Mouse (Mus musculus): ENCODE measurements around the gene Sdk1.

GRCm38 (mm10) chr5:141677841-141678240, 436.6 kb downstream of the Sdk1 start:
- TF ChIP-seq CTCF (IDR thresholded peaks at IDR 0.05; ENCODE audit: borderline replicate concordance, control insufficient read depth, extremely low read depth, insufficient read depth, low read length, poor library complexity) (no peak), POLR2A (IDR thresholded peaks at IDR 0.05; ENCODE audit: control insufficient read depth, extremely low read depth, insufficient read depth, low read length, poor library complexity) (no peak)
